ENCODE assay signal across 15 mouse cellular contexts in the genomic region with DNA sequence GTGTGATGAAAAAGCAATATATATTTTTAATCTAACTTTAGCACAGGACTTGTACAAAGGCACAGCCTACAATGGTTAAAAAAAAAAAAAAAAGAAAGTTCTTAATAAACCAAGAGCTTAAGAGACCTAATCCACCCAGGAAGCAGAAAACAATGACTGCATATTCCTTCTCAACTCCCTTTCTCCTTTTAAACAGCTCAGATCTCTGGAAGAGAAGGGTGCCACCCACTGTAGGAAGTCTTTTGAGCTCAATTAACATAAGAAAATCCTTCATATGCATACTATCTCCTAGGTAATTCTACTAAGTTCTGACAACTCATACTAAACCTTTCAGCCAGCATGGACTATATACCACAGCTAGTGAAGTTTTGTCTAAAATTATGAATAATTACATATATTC.
"Had no signal": no experiment of that assay in that cellular context is flagged by ENCODE, and none has a peak within 500 bp of the region (broad histone marks: within the 10 kb centered on the region; RNA-seq: fewer than 3 reads in every experiment).

No protein-coding gene starts in this region.

- H3K36me3 ChIP-seq: neural tube, embryonic 15.5 days; stomach, embryonic 15.5 days had no signal

- H3K27me3 ChIP-seq: neural tube, embryonic 15.5 days; stomach, embryonic 15.5 days had no signal

- H3K4me2 ChIP-seq: neural tube, embryonic 15.5 days; stomach, embryonic 15.5 days had no signal

- H3K4me1 ChIP-seq: neural tube, embryonic 15.5 days; stomach, embryonic 15.5 days had no signal

- H3K9ac ChIP-seq: neural tube, embryonic 15.5 days; stomach, embryonic 15.5 days had no signal

- H3K9me3 ChIP-seq: neural tube, embryonic 15.5 days; stomach, embryonic 15.5 days had no signal

- DNase-seq: retina, postnatal 1 day; right cerebral cortex, adult 18-20 months; right cerebral cortex, postnatal 14 days; right cerebral cortex, postnatal 25 days; right cerebral cortex, postnatal 4 days; spleen, adult 18-20 months; thymus, adult 18-20 months; thymus, adult 2 months; thymus, postnatal 14 days; thymus, postnatal 25 days; thymus, postnatal 36 days; thymus, postnatal 4 days had no signal

- H3K27ac ChIP-seq: neural tube, embryonic 15.5 days; stomach, embryonic 15.5 days; stomach, postnatal 0 days had no signal

- H3K4me3 ChIP-seq: neural tube, embryonic 15.5 days; stomach, embryonic 15.5 days had no signal
